Mouse (Mus musculus) CH12.LX (cell line): Measurements from ENCODE around the gene Ctnnd2.

Source experiments
- CTCF ChIP-seq, 2 experiments: IDR thresholded peaks in 1 of 2; conservative IDR thresholded peaks in 1 of 2; 2 replicates each; pipeline ENCODE4 v1.5.1; 2011 to 2012; ENCODE audit warnings: low read depth in 2 of 2, low read length in 2 of 2, improper control_type of control experiment in 1 of 2, inconsistent platforms in 1 of 2, mild to moderate bottlenecking in 1 of 2, moderate library complexity in 1 of 2
- ELF1 ChIP-seq: IDR thresholded peaks from 2 replicates; pipeline ENCODE4 v1.6.1; 2014; ENCODE audit warnings: low read depth, mild to moderate bottlenecking, inconsistent platforms, low read length, improper control_type of control experiment
- IRF4 ChIP-seq: IDR thresholded peaks from 2 replicates; pipeline ENCODE4 v1.6.1; 2014; ENCODE audit warnings: low read depth, mild to moderate bottlenecking, inconsistent platforms, low read length, improper control_type of control experiment
- POLR2A ChIP-seq: IDR thresholded peaks from 2 replicates; pipeline ENCODE4 v1.6.1; 2011; ENCODE audit warnings: low read depth, mild to moderate bottlenecking, improper control_type of control experiment, low read length
- POLR2AphosphoS2 ChIP-seq: IDR thresholded peaks from 2 replicates; pipeline ENCODE4 v1.6.1; 2011; ENCODE audit warnings: low read depth, low read length, improper control_type of control experiment
- ZC3H11A ChIP-seq: IDR thresholded peaks from 2 replicates; pipeline ENCODE4 v1.6.1; 2012; ENCODE audit warnings: low read depth, mild to moderate bottlenecking, inconsistent platforms, low read length, improper control_type of control experiment

DNA sequence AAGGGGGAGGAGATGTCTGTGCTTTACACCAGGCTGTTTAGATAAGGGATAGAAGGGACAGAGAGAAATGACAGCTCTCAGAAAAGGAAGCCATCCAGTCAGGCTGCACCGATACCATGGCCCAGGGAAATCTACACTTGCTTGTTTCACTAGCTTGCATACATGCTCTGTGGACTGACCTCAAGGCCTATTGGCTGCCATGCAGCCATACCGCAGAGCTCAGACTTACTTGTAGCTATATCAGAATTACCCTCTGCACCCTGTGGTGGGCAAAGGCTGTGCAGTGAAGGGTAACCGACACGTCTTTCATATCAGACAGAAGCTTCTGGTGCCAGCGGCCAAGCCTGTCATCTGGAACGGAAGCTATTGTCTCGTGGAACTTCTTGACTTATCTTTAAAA, 604.5 kb downstream of the Ctnnd2 start:
- no peak for TF ChIP-seq POLR2A
- TF ChIP-seq CTCF (conservative IDR thresholded peaks at IDR 0.05 in 1 of 2, IDR thresholded peaks at IDR 0.05 in 1 of 2; ENCODE audit: low read depth in 2 of 2, low read length in 2 of 2) = no peak
- no peak for TF ChIP-seq POLR2AphosphoS2
- no peak for TF ChIP-seq ELF1
- no peak for TF ChIP-seq ZC3H11A
- no peak for TF ChIP-seq IRF4
